12 mouse cellular contexts compared by ENCODE assay signal in genomic region chr13:34995925-34996324, GRCm38 (mm10). TPM values are rescaled to one million over a fixed set of nuclear protein-coding genes. Genes with fewer than 3 reads are reported as not detected.
DNase-seq lines count a peak whose midpoint lies in the region; ATAC-seq and TF ChIP-seq lines count a peak whose summit lies in the region.
"Had no signal": no experiment of that assay in that cellular context is flagged by ENCODE, and none has a peak within 500 bp of the region (broad histone marks: within the 10 kb centered on the region; RNA-seq: fewer than 3 reads in every experiment).

No protein-coding gene starts in this region.

- 41% methylated on average over 2 of the region's 2 CpGs for whole genome bisulfite sequencing in lung, embryonic 14.5 days
- WGBS in lung, adult 2 months, result 47% methylated on average over 2 of the region's 2 CpGs
- 55% methylated on average over 2 of the region's 2 CpGs for WGBS in kidney, postnatal 0 days

- TF ChIP-seq POLR2A in lung, adult 2 months (IDR thresholded peaks at IDR 0.05; ENCODE audit: borderline replicate concordance, extremely low read depth, low read depth, low read length), result no peak

- H3K4me1 ChIP-seq in lung, embryonic 14.5 days (ENCODE audit: insufficient read depth), result no peaks in the 10 kb centered on the region
- H3K4me1 ChIP-seq in lung, adult 2 months (ENCODE audit: control insufficient read depth, insufficient read depth, low read length), result peaks cover 9% of the 10 kb centered on the region
- 0 out of 2 replicates have a peak, but pooled peaks cover 11% of the 10 kb centered on the region for H3K4me1 ChIP-seq in kidney, postnatal 0 days (replicated peaks; ENCODE audit: insufficient read depth, low read length)

- no peaks in the 10 kb centered on the region for H3K9me3 ChIP-seq in lung, embryonic 14.5 days (ENCODE audit: low read depth, low read length)
- H3K9me3 ChIP-seq in kidney, postnatal 0 days (replicated peaks; ENCODE audit: low read length), result no peaks in the 10 kb centered on the region
- H3K9me3 ChIP-seq: heart, embryonic 15.5 days; hindbrain, embryonic 15.5 days; liver, embryonic 13.5 days had no signal

- no peaks in the 10 kb centered on the region for H3K36me3 ChIP-seq in lung, embryonic 14.5 days (ENCODE audit: insufficient read depth)
- no peaks in the 10 kb centered on the region for H3K36me3 ChIP-seq in kidney, postnatal 0 days (ENCODE audit: insufficient read depth, low read length)
- H3K36me3 ChIP-seq: heart, embryonic 15.5 days; hindbrain, embryonic 15.5 days; liver, embryonic 13.5 days had no signal

- no peak for ATAC-seq in lung, embryonic 14.5 days (ENCODE audit: insufficient read depth)
- ATAC-seq in kidney, postnatal 0 days (replicated peaks; ENCODE audit: low FRiP score, low read depth), result no peak
- no peak for ATAC-seq in inflammation-experienced regulatory T-cells, adult 6 months

- intact Hi-C loops in gastrocnemius, postnatal 14 days (cut with DNase I; ENCODE audit: low total_unique reads), result no loop called here
- intact Hi-C loops in gastrocnemius, adult 2 months (cut with DNase I), result loop anchor here (10.0 kb wide), 2 partner anchors 121 to 749 kb away; partner anchors contain the start of gene Prpf4b

- TF ChIP-seq CTCF in gastrocnemius, adult 2 months (IDR thresholded peaks at IDR 0.05), result no peak
- TF ChIP-seq CTCF in lung, embryonic 14.5 days (IDR thresholded peaks at IDR 0.05; ENCODE audit: low read depth), result no peak
- no peak for TF ChIP-seq CTCF in lung, adult 2 months (IDR thresholded peaks at IDR 0.05; ENCODE audit: insufficient read depth, low read length)
- no peak for TF ChIP-seq CTCF in kidney, postnatal 0 days (IDR thresholded peaks at IDR 0.05; ENCODE audit: low read depth)

- H3K27ac ChIP-seq in gastrocnemius, adult 2 months, result no peak overlapping the region
- H3K27ac ChIP-seq in lung, embryonic 14.5 days (ENCODE audit: low read depth), result no peak overlapping the region
- no peak overlapping the region for H3K27ac ChIP-seq in kidney, postnatal 0 days
- H3K27ac ChIP-seq: heart, embryonic 15.5 days; hindbrain, embryonic 15.5 days; liver, embryonic 13.5 days had no signal

- no peak overlapping the region for H3K4me2 ChIP-seq in lung, embryonic 14.5 days
- no peak overlapping the region for H3K4me2 ChIP-seq in kidney, postnatal 0 days (ENCODE audit: low read length)
- H3K4me2 ChIP-seq: heart, embryonic 15.5 days; hindbrain, embryonic 15.5 days; liver, embryonic 13.5 days had no signal

- H3K27me3 ChIP-seq in lung, embryonic 14.5 days (ENCODE audit: insufficient read depth, low read length), result no peaks in the 10 kb centered on the region
- no peaks in the 10 kb centered on the region for H3K27me3 ChIP-seq in kidney, postnatal 0 days (ENCODE audit: insufficient read depth, low read length)
- H3K27me3 ChIP-seq: CH12.LX; heart, embryonic 15.5 days; hindbrain, embryonic 15.5 days; liver, embryonic 13.5 days had no signal

- peak; percentile 5 for DNase-seq in gastrocnemius, postnatal 14 days
- no peak for DNase-seq in gastrocnemius, adult 2 months
- DNase-seq in lung, embryonic 14.5 days, result peak; percentile 73
- DNase-seq in lung, adult 2 months, result no peak
- peak; percentile 16 for DNase-seq in kidney, postnatal 0 days (ENCODE audit: low spot score)
- peak; percentile 25 for DNase-seq in lung, postnatal 14 days
- DNase-seq: liver, embryonic 13.5 days; spleen, adult 18-20 months had no signal

- no peak overlapping the region for H3K9ac ChIP-seq in lung, embryonic 14.5 days
- no peak overlapping the region for H3K9ac ChIP-seq in kidney, postnatal 0 days (ENCODE audit: low read depth, low read length)
- H3K9ac ChIP-seq: heart, embryonic 15.5 days; hindbrain, embryonic 15.5 days; liver, embryonic 13.5 days had no signal

- H3K4me3 ChIP-seq in gastrocnemius, adult 2 months, result no peak overlapping the region
- H3K4me3 ChIP-seq in lung, embryonic 14.5 days (ENCODE audit: low read depth, low read length), result no peak overlapping the region
- H3K4me3 ChIP-seq in lung, adult 2 months (replicated peaks; ENCODE audit: extremely low read depth, low read depth, low read length), result no peak overlapping the region
- H3K4me3 ChIP-seq in kidney, postnatal 0 days (replicated peaks; ENCODE audit: low read depth, low read length), result no peak overlapping the region
- H3K4me3 ChIP-seq: heart, embryonic 15.5 days; hindbrain, embryonic 15.5 days; liver, embryonic 13.5 days had no signal

RNA-seq across cellular contexts. Expression of gene Eci2, which starts 31.0 kb away (rescaled TPM):
- total RNA-seq in gastrocnemius, postnatal 14 days (2021), result 100 to 1,000 TPM in 1 of 2 experiments, 10 to 100 TPM in 1; 94.7 to 124 TPM
- 100 to 1,000 TPM in 1 of 2 experiments, 10 to 100 TPM in 1; 83.2 to 106 TPM for total RNA-seq in gastrocnemius, adult 2 months (2021)
- polyA plus RNA-seq in lung, embryonic 14.5 days (2014; fragmentation: Nextera tagmentation; extraction: Ambion mirVana), result 149 and 152 TPM in 2 replicates
- 28.4 and 42.6 TPM in 2 replicates for polyA plus RNA-seq in lung, adult 2 months (2012; rRNA removed)
- polyA plus RNA-seq in kidney, postnatal 0 days (2015; fragmentation: Nextera tagmentation; extraction: Ambion mirVana), result 180 and 185 TPM in 2 replicates
- 100 to 1,000 TPM in 1 of 3 experiments, 10 to 100 TPM in 2; 89.0 to 105 (median 99.2) TPM for polyA plus RNA-seq in inflammation-experienced regulatory T-cells, adult 6 months (2017; shearing (Covaris generic))

RNA-seq across cellular contexts. Expression of gene Eci3, which starts 32.3 kb away (rescaled TPM):
- 1 to 10 TPM in 1 of 2 experiments, under 1 TPM in 1; 0.71 to 1.2 TPM for total RNA-seq in gastrocnemius, postnatal 14 days (2021)
- total RNA-seq in gastrocnemius, adult 2 months (2021), result under 1 TPM; 0.64 to 0.73 TPM
- polyA plus RNA-seq in lung, embryonic 14.5 days (2014; fragmentation: Nextera tagmentation; extraction: Ambion mirVana), result 0.45 and 0.77 TPM in 2 replicates
- polyA plus RNA-seq in lung, adult 2 months (2012; rRNA removed), result not detected in 2 replicates
- polyA plus RNA-seq in kidney, postnatal 0 days (2015; fragmentation: Nextera tagmentation; extraction: Ambion mirVana), result 12.9 and 13.0 TPM in 2 replicates
- under 1 TPM in 1 of 3 experiments, not detected in 2; 0.78 TPM for polyA plus RNA-seq in inflammation-experienced regulatory T-cells, adult 6 months (2017; shearing (Covaris generic))
- total RNA-seq: CH12.LX had no signal

Comparison
In these comparisons a context has a peak if more than half of its experiments do, and no peak if none do; other contexts are left out.
1. DNase-seq: peak in gastrocnemius, postnatal 14 days (single experiment), lung, embryonic 14.5 days (single experiment), kidney, postnatal 0 days (single experiment) and lung, postnatal 14 days (single experiment); none in gastrocnemius, adult 2 months (single experiment) and lung, adult 2 months (single experiment).